Mouse (Mus musculus) liver, adult 2 months (tissue): ENCODE measurements around the gene Rere. TPM values are rescaled to one million over a fixed set of nuclear protein-coding genes. Genes with fewer than 3 reads are reported as not detected.

Experiments used
- DNase-seq: peaks from one replicate; pipeline ENCODE4 v3.0.0-alpha.2; 2011; ENCODE audit warnings: low read depth, low spot score; ENCODE audit errors: extremely low read depth
- H3K27ac ChIP-seq: fragments of 200-500 bp; replicated peaks from 2 replicates; pipeline ENCODE4 v1.5.1; 2012; ENCODE audit warnings: low read depth, mild to moderate bottlenecking, control low read depth, inconsistent platforms, low read length; ENCODE audit not compliant: insufficient read depth
- H3K27me3 ChIP-seq: fragments of 200-500 bp; 2 replicates; pipeline ENCODE4 v1.6.1; 2012; ENCODE audit warnings: mild to moderate bottlenecking, moderate library complexity, low read length, inconsistent platforms; ENCODE audit not compliant: control insufficient read depth, insufficient read depth
- H3K36me3 ChIP-seq: fragments of 200-500 bp; 2 replicates; pipeline ENCODE4 v1.6.1; 2012; ENCODE audit warnings: low read length, inconsistent platforms; ENCODE audit not compliant: control insufficient read depth, insufficient read depth
- H3K4me1 ChIP-seq: fragments of 200-500 bp; 2 replicates; pipeline ENCODE4 v1.6.1; 2011; ENCODE audit warnings: low read length; ENCODE audit not compliant: control insufficient read depth, insufficient read depth
- H3K4me3 ChIP-seq: fragments of 200-500 bp; 2 replicates; pipeline ENCODE4 v1.5.1; 2011; ENCODE audit warnings: low read depth, mild to moderate bottlenecking, control low read depth, low read length, moderate library complexity; ENCODE audit not compliant: insufficient read depth
- H3K79me2 ChIP-seq: fragments of 200-500 bp; 2 replicates; pipeline ENCODE4 v1.6.1; 2012; ENCODE audit warnings: inconsistent platforms, mild to moderate bottlenecking, low read length, moderate library complexity; ENCODE audit not compliant: control insufficient read depth, insufficient read depth
- H3K9ac ChIP-seq: fragments of 200-500 bp; 2 replicates; pipeline ENCODE4 v1.6.1; 2012; ENCODE audit warnings: low read depth, mild to moderate bottlenecking, control low read depth, inconsistent platforms, low read length
- CTCF ChIP-seq: fragments of 200-500 bp; IDR thresholded peaks from 2 replicates; pipeline ENCODE4 v1.5.1; 2011; ENCODE audit warnings: low read depth, low read length, control low read depth
- POLR2A ChIP-seq: fragments of 200-500 bp; IDR thresholded peaks from 2 replicates; pipeline ENCODE4 v1.6.1; 2011; ENCODE audit warnings: low read length, control low read depth; ENCODE audit not compliant: insufficient read depth; ENCODE audit errors: extremely low read depth
- WGBS: fragments of 180-500 bp; shearing (Covaris S2); methylation state at CpG from one replicate; pipeline ENCODE4 v1.1.7; 2018; 5-methylcytosine and 5-hydroxymethylcytosine counted together
- polyA plus RNA-seq: library from polyadenylated mRNA; depleted of rRNA; stranded (reverse); fragments of >200 nt; gene quantifications from 2 replicates; pipeline ENCODE4 v1.2.3, GENCODE M21; 2012
- total RNA-seq: library from RNA; depleted of rRNA; stranded (reverse); fragments of >200 nt; gene quantifications from 2 replicates; pipeline ENCODE4 v1.2.3, GENCODE M21; 2014

Gene Rere
- total and polyA plus RNA-seq, 2 experiments: 8.8 to 10.0 TPM

DNA sequence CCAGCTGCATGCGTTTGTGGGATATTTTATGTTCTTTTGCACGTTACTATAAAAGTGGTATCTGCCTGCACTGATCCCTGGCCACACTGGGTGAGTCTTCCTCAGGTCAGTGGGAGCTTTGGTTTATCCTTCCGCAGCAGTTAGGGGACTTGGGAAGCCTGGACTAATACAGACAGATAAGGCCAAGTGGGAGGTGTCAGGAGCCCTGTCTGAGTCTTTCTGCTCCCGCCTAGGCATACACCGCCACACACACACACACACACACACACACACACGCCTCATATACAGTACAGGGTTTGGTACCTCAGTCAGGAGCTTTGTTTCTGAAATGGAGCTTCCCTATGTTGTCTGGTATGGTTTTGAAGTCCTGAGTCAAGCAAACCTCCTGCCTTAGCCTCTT lies 310.6 kb downstream of the Rere start:
- Histone ChIP-seq H3K79me2 (peaks cover 37% of the 10 kb centered on the region; the same call in 1 of the 2 replicates), H3K27ac (no peak overlapping the region; the same call in 1 of the 2 replicates), H3K36me3 (no peaks in the 10 kb centered on the region), H3K27me3 (no peaks in the 10 kb centered on the region), H3K9ac (no peak overlapping the region), H3K4me3 (no peak overlapping the region), H3K4me1 (peaks cover 32% of the 10 kb centered on the region)
- TF ChIP-seq CTCF (no peak), POLR2A (no peak)
- no peak for DNase-seq
- WGBS: 63% methylated on average over 6 of the region's 6 CpGs

DNA sequence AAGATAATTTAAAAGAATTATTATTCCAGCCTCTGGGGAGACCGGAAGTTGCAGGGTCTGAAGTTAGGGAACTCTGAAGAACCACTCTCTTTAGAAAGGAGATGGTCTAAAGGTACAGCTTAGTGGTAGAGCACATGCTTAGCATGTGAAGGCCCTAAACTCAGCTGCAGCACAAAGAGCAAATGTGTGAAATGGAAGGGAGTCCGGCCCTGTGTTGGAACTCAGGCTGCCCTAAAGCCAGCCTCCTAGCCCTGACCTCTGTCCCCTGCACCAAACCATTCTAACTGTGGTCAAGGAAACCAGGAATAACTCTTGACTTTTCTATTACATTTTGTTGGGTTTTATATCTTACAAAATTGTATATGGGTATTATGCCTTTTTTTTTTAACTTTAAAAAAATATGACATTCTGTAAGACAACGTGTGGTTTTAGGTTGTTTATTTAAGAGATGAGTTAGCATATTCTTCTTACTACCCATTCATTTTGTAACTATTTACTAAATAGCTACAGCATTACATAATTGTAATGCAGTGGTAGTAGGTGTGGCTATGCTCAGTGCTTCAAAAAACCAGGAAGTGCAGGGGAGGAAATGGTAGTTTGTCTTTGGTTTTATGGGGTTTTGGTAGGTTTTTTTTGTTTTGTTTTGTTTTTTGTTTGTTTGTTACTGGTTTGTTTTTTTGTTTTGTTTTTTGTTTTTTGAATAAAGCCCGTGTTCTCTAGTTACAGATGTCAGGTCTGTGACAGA lies 312.2 kb downstream of the Rere start:
- DNase-seq: peak; percentile 83
- Histone ChIP-seq H3K4me1 (peaks cover 25% of the 10 kb centered on the region), H3K4me3 (no peak overlapping the region), H3K27me3 (no peaks in the 10 kb centered on the region), H3K36me3 (no peaks in the 10 kb centered on the region), H3K27ac (peak overlapping the region; percentile 72), H3K79me2 (peaks cover 34% of the 10 kb centered on the region; the same call in 1 of the 2 replicates), H3K9ac (no peak overlapping the region)
- WGBS: 37% methylated on average over 4 of the region's 4 CpGs
- TF ChIP-seq CTCF (no peak), POLR2A (no peak)

- H3K4me3 ChIP-seq: no peak overlapping the region
- DNase-seq: no peak
- H3K27me3 ChIP-seq: no peaks in the 10 kb centered on the region
- TF ChIP-seq CTCF (no peak), POLR2A (no peak)
- H3K27ac ChIP-seq: peak overlapping the region; percentile 72
- no peak overlapping the region for H3K9ac ChIP-seq
- no peaks in the 10 kb centered on the region for H3K36me3 ChIP-seq
- peaks cover 27% of the 10 kb centered on the region for H3K4me1 ChIP-seq
- WGBS: 67% methylated on average over 4 of the region's 4 CpGs
- peaks cover 37% of the 10 kb centered on the region for H3K79me2 ChIP-seq
Measured at GRCm38 (mm10) chr4:150594298-150594829, 312.9 kb downstream of the Rere start.

- TF ChIP-seq CTCF (no peak), POLR2A (no peak)
- 84% methylated on average over 3 of the region's 3 CpGs for WGBS
- Histone ChIP-seq H3K27ac (no peak overlapping the region), H3K4me1 (peaks cover 27% of the 10 kb centered on the region), H3K9ac (no peak overlapping the region), H3K36me3 (no peaks in the 10 kb centered on the region), H3K27me3 (no peaks in the 10 kb centered on the region), H3K79me2 (peaks cover 44% of the 10 kb centered on the region), H3K4me3 (no peak overlapping the region)
- no peak for DNase-seq
Measured at GRCm38 (mm10) chr4:150595071-150595470, 313.6 kb downstream of the Rere start.

- Histone ChIP-seq H3K9ac (no peak overlapping the region), H3K27me3 (no peaks in the 10 kb centered on the region), H3K4me3 (no peak overlapping the region), H3K79me2 (peaks cover 45% of the 10 kb centered on the region), H3K4me1 (peaks cover 22% of the 10 kb centered on the region), H3K36me3 (no peaks in the 10 kb centered on the region), H3K27ac (no peak overlapping the region)
- DNase-seq: no peak
- WGBS: 74% methylated on average over 5 of the region's 5 CpGs
- TF ChIP-seq CTCF: no peak
- no peak for TF ChIP-seq POLR2A
Measured at GRCm38 (mm10) chr4:150595991-150596390, 314.5 kb downstream of the Rere start.

- Histone ChIP-seq H3K4me3 (no peak overlapping the region), H3K27ac (no peak overlapping the region), H3K4me1 (peaks cover 10% of the 10 kb centered on the region), H3K27me3 (no peaks in the 10 kb centered on the region), H3K79me2 (peaks cover 44% of the 10 kb centered on the region), H3K36me3 (no peaks in the 10 kb centered on the region), H3K9ac (no peak overlapping the region)
- WGBS: 38% methylated on average over 1 of the region's 1 CpGs
- DNase-seq: no peak
- no peak for TF ChIP-seq POLR2A
- no peak for TF ChIP-seq CTCF
Measured at GRCm38 (mm10) chr4:150598686-150599085, 317.2 kb downstream of the Rere start.
